Mouse (Mus musculus) ES-E14 (cell line): ENCODE measurements around the gene Rara.

ENCODE experiments used
- HCFC1 ChIP-seq: IDR thresholded peaks from 2 replicates; pipeline ENCODE4 v1.6.1; 2012; ENCODE audit warnings: low read length, inconsistent platforms, borderline replicate concordance; ENCODE audit not compliant: insufficient read depth
- MAFK ChIP-seq: IDR thresholded peaks from 2 replicates; pipeline ENCODE4 v1.6.1; 2014; ENCODE audit warnings: mild to moderate bottlenecking, low read depth, low read length, inconsistent platforms; ENCODE audit not compliant: insufficient read depth
- ZC3H11A ChIP-seq: IDR thresholded peaks from 2 replicates; pipeline ENCODE4 v1.6.1; 2012; ENCODE audit warnings: low read depth, mild to moderate bottlenecking, inconsistent platforms, low read length, borderline replicate concordance
- ZNF384 ChIP-seq: IDR thresholded peaks from 2 replicates; pipeline ENCODE4 v1.6.1; 2012; ENCODE audit warnings: low read depth, low read length, inconsistent platforms

- no peak for TF ChIP-seq HCFC1
- no peak for TF ChIP-seq ZC3H11A
- no peak for TF ChIP-seq MAFK
- TF ChIP-seq ZNF384 = no peak
Measured at GRCm38 (mm10) chr11:98925868-98926311, 1.7 kb upstream of the Rara start.
